Mouse (Mus musculus) ES-E14 (cell line): ENCODE results near the gene Ube2j1.

Source experiments
- MAFK ChIP-seq: IDR thresholded peaks from 2 replicates; pipeline ENCODE4 v1.6.1; 2014; ENCODE audit warnings: mild to moderate bottlenecking, low read depth, low read length, inconsistent platforms; ENCODE audit not compliant: insufficient read depth
- ZC3H11A ChIP-seq: IDR thresholded peaks from 2 replicates; pipeline ENCODE4 v1.6.1; 2012; ENCODE audit warnings: low read depth, mild to moderate bottlenecking, inconsistent platforms, low read length, borderline replicate concordance
- ZNF384 ChIP-seq: IDR thresholded peaks from 2 replicates; pipeline ENCODE4 v1.6.1; 2012; ENCODE audit warnings: low read depth, low read length, inconsistent platforms

- no peak for TF ChIP-seq ZC3H11A
- TF ChIP-seq MAFK: no peak
- TF ChIP-seq ZNF384: no peak
Observed at GRCm38 (mm10) chr4:33032045-33032444, 829 bp downstream of the Ube2j1 start.
